Mouse (Mus musculus): ENCODE results near the gene Gm9117. TPM values are rescaled to one million over a fixed set of nuclear protein-coding genes. Genes with fewer than 3 reads are reported as not detected.
"Not testable (repeated sequence)": the region's sequence is repeated elsewhere in the genome, so short reads cannot be mapped to it uniquely, and the experiment has no call there.

The Gm9117 gene
- total RNA-seq (2014; rRNA removed) (not detected in 2 replicates), polyA plus RNA-seq (2012; rRNA removed) (not detected in 2 replicates)

DNA sequence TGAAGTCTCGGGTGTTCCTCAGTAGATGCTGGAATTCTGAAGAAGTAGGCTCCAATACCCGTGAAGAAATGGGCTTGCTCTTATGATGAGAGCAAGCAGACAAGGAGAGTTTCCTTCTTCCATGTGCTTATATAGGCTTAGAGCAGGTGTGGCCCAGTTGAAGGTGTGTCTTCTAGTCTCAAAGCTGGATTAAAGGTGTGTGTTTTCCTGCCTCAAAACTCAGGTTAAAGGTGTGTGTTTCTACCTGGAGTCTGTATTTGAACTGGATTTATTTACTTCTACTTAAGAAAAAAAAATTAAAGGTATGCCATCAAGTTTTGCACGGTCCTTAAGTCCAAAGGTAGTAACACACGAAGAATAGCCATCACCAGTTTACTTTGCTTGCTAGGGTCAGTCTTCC, at the start of gene Gm9117:
TSS of gene Gm9117 (minus strand) at position 101 of the 400 bp plus-strand sequence.
- H3K27ac ChIP-seq (replicated peaks; ENCODE audit: insufficient read depth, low read depth, low read length); H3K4me3 ChIP-seq (ENCODE audit: insufficient read depth, low read depth, low read length); H3K27me3 ChIP-seq (ENCODE audit: control insufficient read depth, insufficient read depth, low read length); H3K79me2 ChIP-seq (ENCODE audit: control insufficient read depth, insufficient read depth, low read length); H3K36me3 ChIP-seq (ENCODE audit: control insufficient read depth, insufficient read depth, low read length); H3K4me1 ChIP-seq (ENCODE audit: control insufficient read depth, insufficient read depth, low read length); DNase-seq (ENCODE audit: extremely low read depth, low read depth, low spot score); H3K9ac ChIP-seq (ENCODE audit: low read depth, low read length): not testable (repeated sequence)
- 76% methylated on average over 4 of the region's 4 CpGs for WGBS

DNA sequence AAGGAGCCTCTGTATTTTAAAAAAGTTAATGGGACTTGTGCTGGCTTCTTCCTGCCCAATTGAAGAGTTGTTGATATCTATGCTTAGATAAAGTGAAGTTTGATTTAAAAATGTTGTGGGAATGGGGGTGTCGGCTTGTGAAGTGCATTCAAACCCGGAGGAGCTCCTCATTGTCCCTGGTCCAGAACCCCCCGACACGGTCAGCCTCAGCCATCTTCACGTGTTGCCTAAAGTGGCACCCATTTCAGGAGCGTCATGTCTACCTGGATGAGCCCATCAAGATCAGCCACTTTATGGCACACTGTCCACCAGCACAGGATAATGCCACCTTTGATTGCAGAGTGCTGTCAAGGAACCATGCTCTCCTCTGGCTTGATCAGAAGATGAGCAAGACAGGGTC, 25.6 kb upstream of the Gm9117 start:
- H3K36me3 ChIP-seq (ENCODE audit: control insufficient read depth, insufficient read depth, low read length); H3K79me2 ChIP-seq (ENCODE audit: control insufficient read depth, insufficient read depth, low read length); H3K27me3 ChIP-seq (ENCODE audit: control insufficient read depth, insufficient read depth, low read length); DNase-seq (ENCODE audit: extremely low read depth, low read depth, low spot score); H3K4me1 ChIP-seq (ENCODE audit: control insufficient read depth, insufficient read depth, low read length); H3K4me3 ChIP-seq (ENCODE audit: insufficient read depth, low read depth, low read length); H3K9ac ChIP-seq (ENCODE audit: low read depth, low read length); H3K27ac ChIP-seq (replicated peaks; ENCODE audit: insufficient read depth, low read depth, low read length): not testable (repeated sequence)
- 94% methylated on average over 6 of the region's 6 CpGs for WGBS

DNA sequence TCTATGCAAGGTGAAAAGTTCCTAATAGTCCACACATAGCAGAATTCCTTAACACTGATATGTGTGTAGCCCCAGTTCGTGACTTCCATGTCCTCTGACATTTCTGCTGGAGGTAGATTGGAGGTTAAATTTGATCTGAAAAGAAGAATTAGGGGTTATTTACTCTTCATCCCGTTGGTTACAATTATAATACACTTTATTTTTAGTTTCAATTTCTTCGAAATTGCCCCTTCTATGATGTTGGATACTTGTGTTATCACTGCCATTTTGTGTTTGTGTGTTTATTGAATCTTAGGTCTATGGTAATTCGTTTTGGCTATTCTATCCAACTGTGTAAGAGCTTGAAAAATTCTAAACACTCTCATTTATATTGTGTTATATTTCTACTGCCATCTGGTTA, 17.9 kb upstream of the Gm9117 start, which contains the start of gene Tdpoz5:
TSS of gene Tdpoz5 (minus strand) at position 101 of the 400 bp plus-strand sequence.
- H3K27me3 ChIP-seq (ENCODE audit: control insufficient read depth, insufficient read depth, low read length); H3K4me3 ChIP-seq (ENCODE audit: insufficient read depth, low read depth, low read length); DNase-seq (ENCODE audit: extremely low read depth, low read depth, low spot score); H3K36me3 ChIP-seq (ENCODE audit: control insufficient read depth, insufficient read depth, low read length); H3K79me2 ChIP-seq (ENCODE audit: control insufficient read depth, insufficient read depth, low read length); H3K27ac ChIP-seq (replicated peaks; ENCODE audit: insufficient read depth, low read depth, low read length); H3K4me1 ChIP-seq (ENCODE audit: control insufficient read depth, insufficient read depth, low read length); H3K9ac ChIP-seq (ENCODE audit: low read depth, low read length): not testable (repeated sequence)
- WGBS, result 56% methylated on average over 3 of the region's 4 CpGs

DNA sequence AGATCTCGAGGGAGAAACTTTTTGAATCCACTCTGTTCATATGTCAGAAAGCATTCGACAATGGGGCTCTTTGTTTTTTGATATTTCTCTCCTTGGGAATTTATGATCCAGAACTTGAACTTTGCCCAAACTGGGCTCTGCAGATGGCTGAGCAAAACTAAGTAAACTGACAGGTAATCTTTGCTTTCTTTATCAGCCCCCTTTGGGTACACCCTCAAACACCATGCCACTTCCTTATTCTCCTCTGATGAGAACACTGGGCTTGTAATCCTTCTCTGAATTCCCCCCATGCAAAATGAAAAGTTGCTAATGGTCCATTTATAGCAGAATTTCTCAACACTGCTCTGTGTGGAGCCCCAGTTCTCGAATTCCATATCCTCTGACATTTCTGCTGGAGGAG, 5.0 kb downstream of the Gm9117 start:
- not testable (repeated sequence) for H3K4me1 ChIP-seq (ENCODE audit: control insufficient read depth, insufficient read depth, low read length); H3K27ac ChIP-seq (replicated peaks; ENCODE audit: insufficient read depth, low read depth, low read length); H3K9ac ChIP-seq (ENCODE audit: low read depth, low read length); H3K36me3 ChIP-seq (ENCODE audit: control insufficient read depth, insufficient read depth, low read length); DNase-seq (ENCODE audit: extremely low read depth, low read depth, low spot score); H3K4me3 ChIP-seq (ENCODE audit: insufficient read depth, low read depth, low read length); H3K79me2 ChIP-seq (ENCODE audit: control insufficient read depth, insufficient read depth, low read length); H3K27me3 ChIP-seq (ENCODE audit: control insufficient read depth, insufficient read depth, low read length)
- WGBS, result 50% methylated on average over 1 of the region's 3 CpGs

Other genes with a start within 250 kb of the Gm9117 start
- gene Gm5773, start 170.5 kb downstream of the Gm9117 start, total RNA-seq (2014; rRNA removed), result not detected in 2 replicates
- not detected in 2 replicates for gene Gm5773, start 170.5 kb downstream of the Gm9117 start, polyA plus RNA-seq (2012; rRNA removed)
- gene Tdpoz4, start 147.1 kb downstream of the Gm9117 start, total RNA-seq (2014; rRNA removed), result not detected in 2 replicates
- not detected in 2 replicates for gene Tdpoz4, start 147.1 kb downstream of the Gm9117 start, polyA plus RNA-seq (2012; rRNA removed)
- not detected in 2 replicates for gene Tdpoz3, start 117.5 kb downstream of the Gm9117 start, total RNA-seq (2014; rRNA removed)
- not detected in 2 replicates for gene Tdpoz3, start 117.5 kb downstream of the Gm9117 start, polyA plus RNA-seq (2012; rRNA removed)
- not detected in 2 replicates for gene Tdpoz5, start 17.8 kb upstream of the Gm9117 start, total RNA-seq (2014; rRNA removed)
- not detected in 2 replicates for gene Tdpoz5, start 17.8 kb upstream of the Gm9117 start, polyA plus RNA-seq (2012; rRNA removed)
- gene Gm9125, start 111.3 kb upstream of the Gm9117 start, total RNA-seq (2014; rRNA removed), result not detected in 2 replicates
- gene Gm9125, start 111.3 kb upstream of the Gm9117 start, polyA plus RNA-seq (2012; rRNA removed), result not detected in 2 replicates
- gene Gm10697, start 129.1 kb upstream of the Gm9117 start, total RNA-seq (2014; rRNA removed), result not detected in 2 replicates
- not detected in 2 replicates for gene Gm10697, start 129.1 kb upstream of the Gm9117 start, polyA plus RNA-seq (2012; rRNA removed)
- not detected in 2 replicates for gene Gm10696, start 234.7 kb upstream of the Gm9117 start, total RNA-seq (2014; rRNA removed)
- gene Gm10696, start 234.7 kb upstream of the Gm9117 start, polyA plus RNA-seq (2012; rRNA removed), result not detected in 2 replicates

Data from liver, adult 2 months (tissue).